Mouse (Mus musculus): ENCODE results near the gene Dntt.

GRCm38 (mm10) chr19:41020537-41020936, 8.5 kb upstream of the Dntt start:
- no peak for TF ChIP-seq CTCF (IDR thresholded peaks at IDR 0.05; ENCODE audit: extremely low read depth, insufficient read depth, low read length)
- TF ChIP-seq POLR2A (IDR thresholded peaks at IDR 0.05; ENCODE audit: extremely low read depth, insufficient read depth, low read length), result no peak

Measured in cortical plate, adult 2 months (tissue).